Mouse (Mus musculus) MEL (cell line): Measurements from ENCODE around the gene Ifitm6. TPM values are rescaled to one million over a fixed set of nuclear protein-coding genes. Genes with fewer than 3 reads are reported as not detected.

ENCODE experiments used
- DNase-seq: peaks from one replicate; pipeline ENCODE4 v3.0.0; 2011; ENCODE audit warnings: low read depth, low spot score
- H3K27ac ChIP-seq: 2 replicates; pipeline ENCODE4 v1.5.1; 2012; ENCODE audit warnings: low read depth, mild to moderate bottlenecking, control low read depth, low read length, moderate library complexity; ENCODE audit not compliant: control insufficient read depth
- H3K27me3 ChIP-seq, 2 experiments: fragments of 150-350 bp in 1 of 2; sonication (generic) in 1 of 2; 2 replicates each; pipeline ENCODE4 v1.6.1; 2012; ENCODE audit warnings: low read length in 2 of 2, mild to moderate bottlenecking in 2 of 2, improper control_type of control experiment in 1 of 2, moderate library complexity in 1 of 2; ENCODE audit not compliant: insufficient read depth in 2 of 2, control insufficient read depth in 1 of 2
- H3K36me3 ChIP-seq, 2 experiments: 2 replicates each; pipeline ENCODE4 v1.6.1; 2012 to 2014; ENCODE audit warnings: low read length in 2 of 2, improper control_type of control experiment in 1 of 2, inconsistent platforms in 1 of 2, mild to moderate bottlenecking in 1 of 2; ENCODE audit not compliant: insufficient read depth in 2 of 2, control insufficient read depth in 1 of 2
- H3K4me1 ChIP-seq, 2 experiments: fragments of 150-350 bp in 1 of 2; sonication (generic) in 1 of 2; 2 replicates each; pipeline ENCODE4 v1.6.1; 2012; ENCODE audit warnings: low read length in 2 of 2, improper control_type of control experiment in 1 of 2, mild to moderate bottlenecking in 1 of 2; ENCODE audit not compliant: insufficient read depth in 2 of 2, control insufficient read depth in 1 of 2
- H3K4me3 ChIP-seq, 2 experiments: fragments of 150-350 bp in 1 of 2; sonication (generic) in 1 of 2; 2 replicates each; pipeline ENCODE4 v1.5.1; 2012; ENCODE audit warnings: low read depth in 2 of 2, low read length in 2 of 2, mild to moderate bottlenecking in 2 of 2, moderate library complexity in 2 of 2, control low read depth in 1 of 2, improper control_type of control experiment in 1 of 2; ENCODE audit not compliant: control insufficient read depth in 1 of 2, insufficient read depth in 1 of 2
- H3K79me2 ChIP-seq: 2 replicates; pipeline ENCODE4 v1.6.1; 2012; ENCODE audit warnings: mild to moderate bottlenecking, low read length, moderate library complexity; ENCODE audit not compliant: control insufficient read depth, poor library complexity, insufficient read depth
- H3K9ac ChIP-seq: 2 replicates; pipeline ENCODE4 v1.6.1; 2012; ENCODE audit warnings: low read depth, mild to moderate bottlenecking, control low read depth, low read length, moderate library complexity; ENCODE audit not compliant: control insufficient read depth, poor library complexity, severe bottlenecking
- H3K9me3 ChIP-seq: fragments of 150-350 bp; sonication (generic); replicated peaks from 2 replicates; pipeline ENCODE4 v1.6.1; 2012; ENCODE audit warnings: mild to moderate bottlenecking, low read length, improper control_type of control experiment, moderate library complexity; ENCODE audit not compliant: insufficient read depth
- CHD1 ChIP-seq: IDR thresholded peaks from 2 replicates; pipeline ENCODE4 v1.6.1; 2012; ENCODE audit warnings: low read depth, mild to moderate bottlenecking, inconsistent platforms, low read length, improper control_type of control experiment
- CTCF ChIP-seq, 3 experiments: IDR thresholded peaks in 2 of 3; conservative IDR thresholded peaks in 1 of 3; 2 replicates each; pipeline ENCODE4 v1.5.1; 2011 to 2012; ENCODE audit warnings: low read length in 3 of 3, low read depth in 2 of 3, mild to moderate bottlenecking in 2 of 3, improper control_type of control experiment in 1 of 3, inconsistent platforms in 1 of 3, mixed read lengths in 1 of 3, moderate library complexity in 1 of 3; ENCODE audit not compliant: control insufficient read depth in 1 of 3, insufficient read depth in 1 of 3, poor library complexity in 1 of 3, severe bottlenecking in 1 of 3
- E2F4 ChIP-seq: IDR thresholded peaks from 2 replicates; pipeline ENCODE4 v1.6.1; 2011; ENCODE audit warnings: low read depth, low read length, improper control_type of control experiment, borderline replicate concordance
- ELF1 ChIP-seq: IDR thresholded peaks from 2 replicates; pipeline ENCODE4 v1.6.1; 2014; ENCODE audit warnings: low read depth, mild to moderate bottlenecking, inconsistent platforms, low read length, improper control_type of control experiment, moderate library complexity
- GABPA ChIP-seq: IDR thresholded peaks from 2 replicates; pipeline ENCODE4 v1.6.1; 2012; ENCODE audit warnings: low read depth, mild to moderate bottlenecking, inconsistent platforms, low read length, improper control_type of control experiment, moderate library complexity
- GATA1 ChIP-seq: IDR thresholded peaks from 2 replicates; pipeline ENCODE4 v1.6.1; 2011; ENCODE audit warnings: low read depth, low read length, improper control_type of control experiment
- HCFC1 ChIP-seq: IDR thresholded peaks from 2 replicates; pipeline ENCODE4 v1.6.1; 2012; ENCODE audit warnings: low read depth, mild to moderate bottlenecking, inconsistent platforms, low read length, improper control_type of control experiment, moderate library complexity
- MXI1 ChIP-seq: IDR thresholded peaks from 2 replicates; pipeline ENCODE4 v1.6.1; 2011; ENCODE audit warnings: mild to moderate bottlenecking, low read depth, low read length, improper control_type of control experiment
- MYB ChIP-seq: IDR thresholded peaks from 2 replicates; pipeline ENCODE4 v1.6.1; 2011; ENCODE audit warnings: mild to moderate bottlenecking, low read depth, low read length, improper control_type of control experiment
- NELFE ChIP-seq: IDR thresholded peaks from 2 replicates; pipeline ENCODE4 v1.6.1; 2011; ENCODE audit warnings: low read depth, low read length, improper control_type of control experiment
- POLR2AphosphoS2 ChIP-seq: IDR thresholded peaks from 2 replicates; pipeline ENCODE4 v1.6.1; 2011; ENCODE audit warnings: low read length, improper control_type of control experiment
- POLR2AphosphoS5 ChIP-seq: IDR thresholded peaks from 2 replicates; pipeline ENCODE4 v1.6.1; 2012; ENCODE audit warnings: low read depth, borderline replicate concordance, mild to moderate bottlenecking, inconsistent platforms, low read length, moderate library complexity, mixed read lengths
- RCOR1 ChIP-seq: IDR thresholded peaks from 2 replicates; pipeline ENCODE4 v1.6.1; 2012; ENCODE audit warnings: low read depth, mild to moderate bottlenecking, inconsistent platforms, low read length, improper control_type of control experiment
- TAL1 ChIP-seq: IDR thresholded peaks from 2 replicates; pipeline ENCODE4 v1.6.1; 2012; ENCODE audit warnings: mild to moderate bottlenecking, inconsistent platforms, low read length, moderate library complexity, mixed read lengths
- TBP ChIP-seq: IDR thresholded peaks from 2 replicates; pipeline ENCODE4 v1.8.0; 2011; ENCODE audit warnings: low read depth, low read length, improper control_type of control experiment
- TCF12 ChIP-seq: IDR thresholded peaks from 2 replicates; pipeline ENCODE4 v1.6.1; 2014; ENCODE audit warnings: low read depth, mild to moderate bottlenecking, inconsistent platforms, low read length, improper control_type of control experiment, moderate library complexity
- UBTF ChIP-seq: IDR thresholded peaks from 2 replicates; pipeline ENCODE4 v1.6.1; 2012; ENCODE audit warnings: low read depth, mild to moderate bottlenecking, inconsistent platforms, low read length, improper control_type of control experiment, moderate library complexity, borderline replicate concordance; ENCODE audit not compliant: insufficient read depth
- ZC3H11A ChIP-seq: IDR thresholded peaks from 2 replicates; pipeline ENCODE4 v1.6.1; 2012; ENCODE audit warnings: low read depth, mild to moderate bottlenecking, inconsistent platforms, low read length, improper control_type of control experiment
- ZKSCAN1 ChIP-seq: IDR thresholded peaks from 2 replicates; pipeline ENCODE4 v1.6.1; 2012; ENCODE audit warnings: low read depth, mild to moderate bottlenecking, inconsistent platforms, low read length, improper control_type of control experiment, moderate library complexity
- ZMIZ1 ChIP-seq: IDR thresholded peaks from 2 replicates; pipeline ENCODE4 v1.6.1; 2012; ENCODE audit warnings: low read depth, mild to moderate bottlenecking, inconsistent platforms, low read length, improper control_type of control experiment, moderate library complexity
- polyA plus RNA-seq, 2 experiments: library from polyadenylated mRNA; stranded (reverse) in 1 of 2; unstranded in 1 of 2; fragments of >175 nt in 1 of 2; fragments of >200 nt in 1 of 2; gene quantifications; 2 replicates each; pipeline versions ENCODE4 v1.2.1 to v1.2.4; 2012; ENCODE audit warnings: low replicate concordance in 2 of 2, low read depth in 1 of 2; ENCODE audit not compliant: insufficient read length in 2 of 2, insufficient read depth in 1 of 2, missing spikeins in 1 of 2
- total RNA-seq: library from RNA; depleted of rRNA; stranded (reverse); fragments of 300-350 nt; gene quantifications from 2 replicates; pipeline ENCODE4 v1.2.3, GENCODE M21; 2012

The Ifitm6 gene
- total and polyA plus RNA-seq, 3 experiments: not detected

- H3K27ac ChIP-seq: no peak overlapping the region
- H3K4me1 ChIP-seq: no peaks in the 10 kb centered on the region
- DNase-seq: no peak
- no peaks in the 10 kb centered on the region for H3K36me3 ChIP-seq
- peaks cover 0 to 3% of the 10 kb centered on the region in 2 experiments; a peak in 2 of 4 replicates for H3K27me3 ChIP-seq
- TF ChIP-seq MYB (no peak), TBP (no peak), CTCF (IDR thresholded peaks at IDR 0.05 in 2 of 3, conservative IDR thresholded peaks at IDR 0.05 in 1 of 3; ENCODE audit: control insufficient read depth in 1 of 3, insufficient read depth in 1 of 3, low read depth in 2 of 3, low read length in 3 of 3, poor library complexity in 1 of 3, severe bottlenecking in 1 of 3) (no peak), CHD1 (no peak), TCF12 (no peak), GABPA (no peak), HCFC1 (no peak), GATA1 (no peak), UBTF (no peak)
- H3K9me3 ChIP-seq: no peaks in the 10 kb centered on the region
- H3K79me2 ChIP-seq: no peaks in the 10 kb centered on the region
- H3K9ac ChIP-seq: no peak overlapping the region
- no peak overlapping the region for H3K4me3 ChIP-seq
Measured at GRCm38 (mm10) chr7:141000881-141001708, 16.6 kb downstream of the Ifitm6 start.

GRCm38 (mm10) chr7:140998853-140999700, 18.6 kb downstream of the Ifitm6 start:
- no peak overlapping the region for H3K4me3 ChIP-seq
- TF ChIP-seq POLR2AphosphoS2: no peak
- TF ChIP-seq MXI1: no peak
- no peak for TF ChIP-seq TBP
- TF ChIP-seq MYB: no peak
- no peak for TF ChIP-seq ZC3H11A
- no peak for TF ChIP-seq RCOR1
- TF ChIP-seq NELFE: no peak
- no peak for TF ChIP-seq ZMIZ1
- TF ChIP-seq E2F4: no peak
- no peak for TF ChIP-seq TAL1
- TF ChIP-seq ZKSCAN1: no peak
- TF ChIP-seq ELF1: no peak
- no peak for TF ChIP-seq POLR2AphosphoS5
- H3K27ac ChIP-seq: no peak overlapping the region
- no peaks in the 10 kb centered on the region for H3K4me1 ChIP-seq
- H3K27me3 ChIP-seq: peaks cover 0 to 3% of the 10 kb centered on the region in 2 experiments; a peak in 2 of 4 replicates
- no peaks in the 10 kb centered on the region for H3K36me3 ChIP-seq
- no peak overlapping the region for H3K9ac ChIP-seq
- H3K79me2 ChIP-seq: no peaks in the 10 kb centered on the region
- no peak for DNase-seq
- H3K9me3 ChIP-seq: no peaks in the 10 kb centered on the region
